Mouse (Mus musculus) myocyte (in vitro differentiated cells): ENCODE results near the gene Glra1.

Source experiments
- CEBPB ChIP-seq: IDR thresholded peaks from 2 replicates; pipeline ENCODE4 v1.6.1; 2011; ENCODE audit warnings: mild to moderate bottlenecking, moderate library complexity; ENCODE audit not compliant: poor library complexity, insufficient read depth, severe bottlenecking
- E2F4 ChIP-seq: IDR thresholded peaks from one replicate; pipeline ENCODE4 v1.6.1; 2011; ENCODE audit warnings: mild to moderate bottlenecking, control low read depth, moderate library complexity; ENCODE audit not compliant: insufficient read depth
- MAX ChIP-seq: IDR thresholded peaks from one replicate; pipeline ENCODE4 v1.6.1; 2011; ENCODE audit warnings: low read depth, mild to moderate bottlenecking, control low read depth
- MYOG ChIP-seq, 3 experiments: IDR thresholded peaks; one replicate each; pipeline ENCODE4 v1.6.1; 2011; ENCODE audit warnings: control low read depth in 2 of 3, low read depth in 2 of 3, mild to moderate bottlenecking in 2 of 3; ENCODE audit not compliant: insufficient read length in 2 of 3, control insufficient read depth in 1 of 3, insufficient read depth in 1 of 3
- POLR2A ChIP-seq: IDR thresholded peaks from one replicate; pipeline ENCODE4 v1.6.1; 2011; ENCODE audit warnings: low read depth, mild to moderate bottlenecking, control low read depth, moderate library complexity; ENCODE audit not compliant: insufficient read length
- SRF ChIP-seq: IDR thresholded peaks from one replicate; pipeline ENCODE4 v1.6.1; 2011; ENCODE audit warnings: low read depth; ENCODE audit not compliant: control insufficient read depth, insufficient read length
- USF1 ChIP-seq: IDR thresholded peaks from one replicate; pipeline ENCODE4 v1.6.1; 2011; ENCODE audit warnings: low read depth, mild to moderate bottlenecking, control low read depth, moderate library complexity

- TF ChIP-seq POLR2A, result no peak
- no peak for TF ChIP-seq MYOG (IDR thresholded peaks at IDR 0.05; ENCODE audit: control insufficient read depth in 1 of 3, insufficient read depth in 1 of 3, insufficient read length in 2 of 3, low read depth in 2 of 3)
- no peak for TF ChIP-seq CEBPB
- no peak for TF ChIP-seq SRF
- TF ChIP-seq MAX, result no peak
- TF ChIP-seq USF1, result no peak
- no peak for TF ChIP-seq E2F4
These were observed 142.8 kb downstream of the Glra1 start for GRCm38 (mm10) chr11:55465177-55465576.
